Mouse (Mus musculus): ENCODE results near the gene Gpr87.

DNA sequence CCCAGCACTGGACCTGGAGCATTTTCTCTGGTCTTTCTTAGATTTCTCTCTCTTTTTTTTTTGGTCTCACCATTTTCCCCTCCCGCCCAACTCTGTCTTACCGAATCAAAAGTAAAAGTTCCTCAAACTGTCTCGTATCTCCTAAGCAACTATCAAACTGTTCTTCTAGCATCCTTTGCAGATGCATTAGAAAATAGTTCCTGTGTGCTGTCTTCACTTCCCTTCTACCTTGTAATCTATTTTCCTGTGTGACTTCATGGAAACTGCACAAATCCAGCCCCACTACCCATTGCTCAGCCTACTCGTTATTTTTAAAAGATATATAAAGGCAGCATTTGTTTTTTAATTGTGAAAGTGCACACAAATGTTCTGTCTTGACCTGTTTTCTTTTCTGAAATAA, 62.9 kb downstream of the Gpr87 start:
- TF ChIP-seq ELF1 (IDR thresholded peaks at IDR 0.05; ENCODE audit: low read depth, low read length) (no peak), POLR2AphosphoS5 (IDR thresholded peaks at IDR 0.05; ENCODE audit: borderline replicate concordance, low read depth, low read length) (no peak), POLR2A (IDR thresholded peaks at IDR 0.05; ENCODE audit: control insufficient read depth in 1 of 2, insufficient read depth in 1 of 2, low read depth in 1 of 2, low read length in 2 of 2, poor library complexity in 1 of 2) (no peak), MAX (IDR thresholded peaks at IDR 0.05; ENCODE audit: low read length) (no peak), EP300 (IDR thresholded peaks at IDR 0.05; ENCODE audit: low read depth in 1 of 2, low read length in 2 of 2) (no peak; a peak in 1 of 4 replicates), CTCF (IDR thresholded peaks at IDR 0.05 in 2 of 3, conservative IDR thresholded peaks at IDR 0.05 in 1 of 3; ENCODE audit: control insufficient read depth in 1 of 3, insufficient read depth in 1 of 3, low read depth in 2 of 3, low read length in 3 of 3, poor library complexity in 1 of 3, severe bottlenecking in 1 of 3) (no peak), MYC (IDR thresholded peaks at IDR 0.05; ENCODE audit: low read depth, low read length) (no peak)
